Mouse (Mus musculus) stomach, postnatal 0 days (tissue): ENCODE data around the gene Hoxb3. TPM values are rescaled to one million over a fixed set of nuclear protein-coding genes. Genes with fewer than 3 reads are reported as not detected.

Source experiments
- ATAC-seq: fragments of 200-750 bp; cut with Nextera tagmentation; 2 replicates; pipeline ENCODE4 v1.8.0; 2017; ENCODE audit not compliant: low FRiP score, low TSS enrichment
- DNase-seq: peaks from one replicate; pipeline ENCODE4 v3.0.0-alpha.2; 2016; ENCODE audit warnings: low spot score
- H3K27ac ChIP-seq: fragments of 300-500 bp; sonication (generic); replicated peaks from 2 replicates; pipeline ENCODE4 v1.5.1; 2014; ENCODE audit warnings: mild to moderate bottlenecking, control low read depth
- H3K27me3 ChIP-seq: fragments of 300-500 bp; sonication (generic); 2 replicates; pipeline ENCODE4 v1.6.1; 2014; ENCODE audit warnings: low read length; ENCODE audit not compliant: control insufficient read depth, insufficient read depth
- H3K36me3 ChIP-seq: fragments of 300-500 bp; sonication (generic); 2 replicates; pipeline ENCODE4 v1.6.1; 2014; ENCODE audit warnings: low read length, mixed read lengths; ENCODE audit not compliant: control insufficient read depth, insufficient read depth
- H3K4me1 ChIP-seq: fragments of 300-500 bp; sonication (generic); replicated peaks from 2 replicates; pipeline ENCODE4 v1.6.1; 2014; ENCODE audit warnings: antibody characterized with exemption; ENCODE audit not compliant: control insufficient read depth, insufficient read depth
- H3K4me2 ChIP-seq: fragments of 300-500 bp; sonication (generic); replicated peaks from 2 replicates; pipeline ENCODE4 v1.6.1; 2014; ENCODE audit warnings: low read depth, mild to moderate bottlenecking, control low read depth, moderate library complexity
- H3K4me3 ChIP-seq: fragments of 300-500 bp; sonication (generic); 2 replicates; pipeline ENCODE4 v1.5.1; 2014; ENCODE audit warnings: low read depth, low read length, control low read depth
- H3K9ac ChIP-seq: fragments of 300-500 bp; sonication (generic); 2 replicates; pipeline ENCODE4 v1.6.1; 2014; ENCODE audit warnings: mild to moderate bottlenecking, low read length, control low read depth, mixed read lengths
- H3K9me3 ChIP-seq: fragments of 300-500 bp; sonication (generic); 2 replicates; pipeline ENCODE4 v1.6.1; 2016; ENCODE audit warnings: low read length; ENCODE audit not compliant: control insufficient read depth
- CTCF ChIP-seq: IDR thresholded peaks from 2 replicates; pipeline ENCODE4 v1.5.1; 2016; ENCODE audit warnings: antibody characterized with exemption, low read depth, mild to moderate bottlenecking, moderate library complexity
- EP300 ChIP-seq: optimal IDR thresholded peaks from 2 replicates; pipeline ENCODE3; 2016; ENCODE audit warnings: antibody characterized with exemption
- WGBS: fragments of 180-500 bp; shearing (Covaris S2); extraction: QIAGEN DNeasy Blood & Tissue Kit; methylation state at CpG from one replicate; pipeline ENCODE4 v1.1.7; 2014; 5-methylcytosine and 5-hydroxymethylcytosine counted together
- polyA plus RNA-seq: library from polyadenylated mRNA; unstranded; fragments of >200 nt; fragmentation: Nextera tagmentation; extraction: Ambion mirVana; gene quantifications from 2 replicates; pipeline ENCODE4 v1.2.1, GENCODE M21; 2015

Hoxb3 gene
- polyA plus RNA-seq, 1 experiment from 2014 or later, result 0.97 TPM

DNA sequence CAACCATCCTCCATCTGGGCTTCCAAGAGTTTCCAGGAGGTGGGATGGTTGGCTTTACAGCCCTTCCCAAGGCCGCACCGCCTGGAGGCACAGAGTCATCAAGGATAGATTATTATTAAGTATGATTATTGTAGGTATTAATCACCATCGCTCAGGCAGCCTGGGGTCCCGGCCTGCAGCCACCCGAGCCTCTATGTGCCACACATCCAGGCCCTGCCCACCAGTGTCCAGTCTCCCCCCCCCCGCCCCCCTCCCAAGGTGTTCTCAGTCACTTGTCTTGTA, 21.7 kb downstream of the Hoxb3 start:
- Histone ChIP-seq H3K27ac (peak overlapping the region; percentile 90), H3K4me1 (0 out of 2 replicates have a peak, but pooled peaks cover 2% of the 10 kb centered on the region), H3K4me3 (peak overlapping the region; percentile 29; the same call in 1 of the 2 replicates), H3K4me2 (peak overlapping the region; percentile 71), H3K27me3 (peaks cover 4% of the 10 kb centered on the region; the same call in 1 of the 2 replicates), H3K9me3 (no peaks in the 10 kb centered on the region), H3K9ac (peak overlapping the region; percentile 82; the same call in 1 of the 2 replicates), H3K36me3 (no peaks in the 10 kb centered on the region; the same call in 1 of the 2 replicates)
- no peak for DNase-seq
- TF ChIP-seq EP300, result no peak
- 20% methylated on average over 5 of the region's 6 CpGs for WGBS
- no peak for ATAC-seq

GRCm38 (mm10) chr11:96345220-96345892, 22.2 kb downstream of the Hoxb3 start:
- H3K9me3 ChIP-seq, result no peaks in the 10 kb centered on the region
- no peaks in the 10 kb centered on the region; the same call in 1 of the 2 replicates for H3K36me3 ChIP-seq
- WGBS, result 3% methylated on average over 42 of the region's 56 CpGs
- DNase-seq (no peak), ATAC-seq (no peak)
- H3K27ac ChIP-seq, result peak overlapping the region; percentile 90
- H3K9ac ChIP-seq, result peak overlapping the region; percentile 57
- H3K27me3 ChIP-seq, result peaks cover 4% of the 10 kb centered on the region; the same call in 1 of the 2 replicates
- peak overlapping the region; percentile 71 for H3K4me2 ChIP-seq
- H3K4me3 ChIP-seq, result peak overlapping the region; percentile 29
- TF ChIP-seq CTCF (no peak), EP300 (no peak)
- 0 out of 2 replicates have a peak, but pooled peaks cover 2% of the 10 kb centered on the region for H3K4me1 ChIP-seq

GRCm38 (mm10) chr11:96345893-96346806, 23.0 kb downstream of the Hoxb3 start:
- peak overlapping the region; percentile 57 for H3K9ac ChIP-seq
- no peak for DNase-seq
- H3K4me3 ChIP-seq, result peak overlapping the region; percentile 29
- no peaks in the 10 kb centered on the region for H3K9me3 ChIP-seq
- peak; percentile 25; the same call in 1 of the 2 replicates for ATAC-seq
- H3K27me3 ChIP-seq, result peaks cover 4% of the 10 kb centered on the region; the same call in 1 of the 2 replicates
- peak overlapping the region; percentile 71 for H3K4me2 ChIP-seq
- peak overlapping the region; percentile 90 for H3K27ac ChIP-seq
- 7% methylated on average over 44 of the region's 45 CpGs for WGBS
- TF ChIP-seq EP300, result no peak
- TF ChIP-seq CTCF, result peak; percentile 37; the same call in 1 of the 2 replicates
- no peaks in the 10 kb centered on the region; the same call in 1 of the 2 replicates for H3K36me3 ChIP-seq
- 0 out of 2 replicates have a peak, but pooled peaks cover 2% of the 10 kb centered on the region for H3K4me1 ChIP-seq

DNA sequence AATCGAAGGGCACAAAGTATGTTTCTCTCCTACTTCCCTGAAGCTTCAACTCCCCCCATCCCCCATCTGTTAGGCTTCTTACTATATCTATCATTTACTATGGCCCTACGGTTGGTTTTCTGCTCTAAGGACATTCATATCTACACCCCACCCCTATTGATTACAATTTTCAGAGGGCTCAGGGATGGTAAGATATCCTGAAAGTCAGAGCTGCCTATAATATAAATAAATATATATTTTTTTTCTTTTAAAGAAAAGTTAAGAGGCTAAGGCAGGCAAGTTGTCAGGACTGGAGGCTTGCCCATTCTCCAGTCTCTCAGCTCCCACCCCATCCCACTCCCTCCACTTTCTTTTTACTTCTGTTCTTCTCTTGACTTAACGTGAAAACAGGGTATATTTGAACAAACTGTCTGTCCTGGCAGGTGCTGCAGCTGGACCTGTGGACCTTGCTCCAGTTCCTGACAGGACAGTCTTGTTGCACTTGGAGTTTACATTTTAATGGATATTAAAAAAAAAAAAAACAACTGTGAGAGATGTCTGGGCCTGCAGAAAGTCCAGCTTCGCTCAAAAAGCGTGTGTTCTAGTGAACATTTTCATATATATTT, 23.9 kb downstream of the Hoxb3 start:
- Histone ChIP-seq H3K27me3 (peaks cover 4% of the 10 kb centered on the region; the same call in 1 of the 2 replicates), H3K4me2 (no peak overlapping the region), H3K9me3 (no peaks in the 10 kb centered on the region), H3K4me3 (no peak overlapping the region), H3K9ac (no peak overlapping the region), H3K36me3 (no peaks in the 10 kb centered on the region; the same call in 1 of the 2 replicates), H3K27ac (peak overlapping the region; percentile 90), H3K4me1 (0 out of 2 replicates have a peak, but pooled peaks cover 2% of the 10 kb centered on the region)
- no peak for TF ChIP-seq CTCF
- no peak for TF ChIP-seq EP300
- WGBS, result 45% methylated on average over 5 of the region's 5 CpGs
- DNase-seq, result no peak
- no peak for ATAC-seq

DNA sequence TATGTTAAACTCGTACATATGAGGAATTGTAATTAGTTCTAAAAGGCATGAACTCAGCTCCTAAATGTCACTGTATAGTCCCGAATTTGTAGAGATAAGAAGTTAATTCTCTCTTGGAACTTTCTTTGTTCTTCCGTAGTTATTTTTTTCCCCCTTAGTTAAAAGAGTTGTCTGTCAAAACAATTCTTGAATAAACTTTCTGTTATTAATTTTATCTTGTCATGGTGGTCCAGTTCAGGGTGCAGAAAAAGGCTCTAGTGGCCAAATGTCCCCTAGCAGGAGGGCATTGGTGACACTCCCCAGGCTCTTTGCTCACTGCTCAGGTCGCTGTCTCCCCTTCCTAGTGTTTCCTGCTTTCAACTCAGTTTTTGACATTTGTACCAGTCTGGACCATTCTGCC, 24.6 kb downstream of the Hoxb3 start:
- Histone ChIP-seq H3K9ac (no peak overlapping the region), H3K4me1 (0 out of 2 replicates have a peak, but pooled peaks cover 2% of the 10 kb centered on the region), H3K27me3 (peaks cover 4% of the 10 kb centered on the region; the same call in 1 of the 2 replicates), H3K27ac (peak overlapping the region; percentile 72), H3K4me2 (0 out of 2 replicates have a peak overlapping the region, but pooled peaks have one; percentile 14), H3K36me3 (no peaks in the 10 kb centered on the region; the same call in 1 of the 2 replicates), H3K4me3 (no peak overlapping the region), H3K9me3 (no peaks in the 10 kb centered on the region)
- DNase-seq, result no peak
- 31% methylated on average over 4 of the region's 4 CpGs for WGBS
- TF ChIP-seq CTCF (no peak), EP300 (no peak)
- no peak for ATAC-seq
